Mouse (Mus musculus): ENCODE results near the gene Ficd. TPM values are rescaled to one million over a fixed set of nuclear protein-coding genes. Genes with fewer than 3 reads are reported as not detected.

The Ficd gene
- polyA plus RNA-seq, 1 experiment = 3.4 TPM

DNA sequence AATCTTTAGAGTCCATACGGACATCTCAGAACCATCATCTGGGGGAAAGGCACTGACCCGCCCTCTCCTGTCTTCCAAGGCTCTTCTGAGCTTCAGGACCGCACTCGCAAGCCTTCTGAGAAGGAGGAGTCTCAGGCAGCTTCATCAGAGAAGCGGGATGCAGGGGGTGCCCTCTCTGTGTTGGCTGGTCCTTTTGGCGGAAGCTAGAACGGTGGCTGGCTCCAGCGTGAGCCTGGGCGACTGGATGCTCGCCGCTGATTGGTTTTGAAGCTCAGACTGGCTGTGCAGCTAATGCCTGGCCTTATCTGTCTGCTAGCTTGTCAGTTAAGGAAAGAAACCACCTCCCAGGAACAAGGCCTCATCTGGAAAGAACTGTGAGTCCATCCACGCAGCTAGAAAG lies 8.4 kb upstream of the Ficd start:
- Histone ChIP-seq H3K9me3 (replicated peaks; ENCODE audit: control insufficient read depth, insufficient read depth, low read length, poor library complexity, severe bottlenecking) (no peaks in the 10 kb centered on the region), H3K9ac (ENCODE audit: low read depth, poor library complexity, severe bottlenecking) (no peak overlapping the region)
- no peak for TF ChIP-seq CTCF (IDR thresholded peaks at IDR 0.05; ENCODE audit: low read depth, low read length)
- TF ChIP-seq EP300 (IDR thresholded peaks at IDR 0.05; ENCODE audit: insufficient read depth, low read depth, low read length) = no peak
- TF ChIP-seq POLR2A (IDR thresholded peaks at IDR 0.05; ENCODE audit: insufficient read depth, low read length) = no peak

DNA sequence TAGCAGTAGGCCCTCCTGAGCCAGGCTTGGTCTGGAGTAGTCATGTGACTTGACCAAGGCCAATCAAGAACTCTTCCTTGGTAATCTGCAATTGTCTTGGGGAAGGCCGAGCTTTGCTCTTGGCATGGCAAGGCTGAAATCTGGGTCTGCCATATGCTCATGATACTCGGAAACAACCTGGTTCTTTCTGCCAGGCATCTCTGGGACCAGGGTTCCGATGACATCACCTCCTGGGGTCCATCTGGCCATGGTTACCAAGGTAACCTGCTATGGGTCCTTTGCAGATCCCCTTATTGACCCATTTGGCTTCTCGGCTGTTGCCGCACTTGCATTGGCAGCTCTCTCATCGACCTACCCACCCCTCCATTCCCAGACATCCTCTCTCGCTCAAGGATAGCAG lies 7.6 kb upstream of the Ficd start:
- no peak overlapping the region for H3K9ac ChIP-seq (ENCODE audit: low read depth, poor library complexity, severe bottlenecking)
- H3K27me3 ChIP-seq (ENCODE audit: control insufficient read depth, insufficient read depth, low read length, poor library complexity, severe bottlenecking) = no peaks in the 10 kb centered on the region
- no peaks in the 10 kb centered on the region for H3K36me3 ChIP-seq (ENCODE audit: control insufficient read depth, insufficient read depth, low read length, poor library complexity, severe bottlenecking)
- H3K4me3 ChIP-seq (ENCODE audit: low read depth, low read length) = no peak overlapping the region
- no peaks in the 10 kb centered on the region for H3K9me3 ChIP-seq (replicated peaks; ENCODE audit: control insufficient read depth, insufficient read depth, low read length, poor library complexity, severe bottlenecking)
- H3K4me1 ChIP-seq (ENCODE audit: control insufficient read depth, insufficient read depth, low read length) = peaks cover 7% of the 10 kb centered on the region
- no peak overlapping the region for H3K27ac ChIP-seq (ENCODE audit: insufficient read depth, low read length)
- TF ChIP-seq POLR2A (IDR thresholded peaks at IDR 0.05; ENCODE audit: insufficient read depth, low read length) (no peak), CTCF (IDR thresholded peaks at IDR 0.05; ENCODE audit: low read depth, low read length) (no peak), EP300 (IDR thresholded peaks at IDR 0.05; ENCODE audit: insufficient read depth, low read depth, low read length) (no peak)

More for the DNA sequence above, 8.4 kb upstream of the Ficd start:
- H3K4me3 ChIP-seq (ENCODE audit: low read depth, low read length) = no peak overlapping the region
- H3K27me3 ChIP-seq (ENCODE audit: control insufficient read depth, insufficient read depth, low read length, poor library complexity, severe bottlenecking) = no peaks in the 10 kb centered on the region
- H3K4me1 ChIP-seq (ENCODE audit: control insufficient read depth, insufficient read depth, low read length) = peaks cover 9% of the 10 kb centered on the region
- H3K27ac ChIP-seq (ENCODE audit: insufficient read depth, low read length) = no peak overlapping the region
- H3K36me3 ChIP-seq (ENCODE audit: control insufficient read depth, insufficient read depth, low read length, poor library complexity, severe bottlenecking) = no peaks in the 10 kb centered on the region

DNA sequence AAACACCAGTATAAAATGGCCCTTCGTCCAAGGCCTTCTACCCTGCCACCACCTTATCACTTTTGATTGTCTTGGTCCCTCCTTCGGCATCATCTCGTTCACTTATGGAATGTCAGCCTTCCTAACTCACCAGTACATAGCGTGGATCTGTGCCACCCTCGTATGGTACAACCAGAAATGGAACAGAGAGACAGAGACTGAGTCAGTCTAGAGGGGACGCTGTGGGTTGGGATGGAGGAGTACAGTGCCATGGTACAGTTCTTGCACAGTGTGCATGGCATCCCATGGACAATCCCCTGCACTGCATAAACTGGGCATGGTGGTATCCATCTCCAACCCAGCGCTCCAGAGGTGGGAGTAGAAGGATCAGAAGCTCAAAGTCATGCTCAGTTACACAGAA lies 6.9 kb upstream of the Ficd start:
- H3K27me3 ChIP-seq (ENCODE audit: control insufficient read depth, insufficient read depth, low read length, poor library complexity, severe bottlenecking) = no peaks in the 10 kb centered on the region
- no peaks in the 10 kb centered on the region for H3K9me3 ChIP-seq (replicated peaks; ENCODE audit: control insufficient read depth, insufficient read depth, low read length, poor library complexity, severe bottlenecking)
- no peak overlapping the region for H3K4me3 ChIP-seq (ENCODE audit: low read depth, low read length)
- TF ChIP-seq EP300 (IDR thresholded peaks at IDR 0.05; ENCODE audit: insufficient read depth, low read depth, low read length) = no peak
- TF ChIP-seq POLR2A (IDR thresholded peaks at IDR 0.05; ENCODE audit: insufficient read depth, low read length) = no peak
- TF ChIP-seq CTCF (IDR thresholded peaks at IDR 0.05; ENCODE audit: low read depth, low read length) = no peak
- H3K9ac ChIP-seq (ENCODE audit: low read depth, poor library complexity, severe bottlenecking) = no peak overlapping the region
- no peaks in the 10 kb centered on the region for H3K36me3 ChIP-seq (ENCODE audit: control insufficient read depth, insufficient read depth, low read length, poor library complexity, severe bottlenecking)
- no peak overlapping the region for H3K27ac ChIP-seq (ENCODE audit: insufficient read depth, low read length)
- peaks cover 3% of the 10 kb centered on the region for H3K4me1 ChIP-seq (ENCODE audit: control insufficient read depth, insufficient read depth, low read length)

DNA sequence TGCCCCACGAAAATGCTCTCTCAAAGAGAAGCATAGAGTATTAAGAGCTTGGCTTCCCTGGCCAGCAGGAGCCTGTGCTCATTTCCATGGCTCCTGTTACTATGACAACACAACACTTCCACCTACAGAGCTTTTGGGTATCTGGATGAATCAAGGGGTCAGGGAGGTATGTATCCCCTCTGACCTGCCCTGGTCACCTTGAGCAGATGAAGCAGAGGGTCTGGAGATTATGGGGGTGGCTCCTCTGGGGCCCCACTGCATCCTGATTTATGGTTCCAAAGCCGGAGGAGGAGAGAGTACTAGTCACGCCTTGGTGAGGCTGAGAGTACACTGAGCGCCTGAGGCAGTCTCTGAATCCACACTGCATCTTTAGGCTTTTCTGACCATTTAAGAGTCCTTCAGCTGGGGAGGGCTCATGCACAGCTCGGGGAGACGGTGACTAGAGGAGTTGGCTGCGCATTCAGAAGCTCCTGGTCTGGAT lies 4.9 kb upstream of the Ficd start:
- no peaks in the 10 kb centered on the region for H3K4me1 ChIP-seq (ENCODE audit: control insufficient read depth, insufficient read depth, low read length)
- no peak overlapping the region for H3K4me3 ChIP-seq (ENCODE audit: low read depth, low read length)
- TF ChIP-seq EP300 (IDR thresholded peaks at IDR 0.05; ENCODE audit: insufficient read depth, low read depth, low read length) (no peak), CTCF (IDR thresholded peaks at IDR 0.05; ENCODE audit: low read depth, low read length) (no peak), POLR2A (IDR thresholded peaks at IDR 0.05; ENCODE audit: insufficient read depth, low read length) (no peak)
- no peaks in the 10 kb centered on the region for H3K36me3 ChIP-seq (ENCODE audit: control insufficient read depth, insufficient read depth, low read length, poor library complexity, severe bottlenecking)
- H3K9me3 ChIP-seq (replicated peaks; ENCODE audit: control insufficient read depth, insufficient read depth, low read length, poor library complexity, severe bottlenecking) = no peaks in the 10 kb centered on the region
- no peak overlapping the region for H3K9ac ChIP-seq (ENCODE audit: low read depth, poor library complexity, severe bottlenecking)
- H3K27ac ChIP-seq (ENCODE audit: insufficient read depth, low read length) = no peak overlapping the region
- no peaks in the 10 kb centered on the region for H3K27me3 ChIP-seq (ENCODE audit: control insufficient read depth, insufficient read depth, low read length, poor library complexity, severe bottlenecking)

DNA sequence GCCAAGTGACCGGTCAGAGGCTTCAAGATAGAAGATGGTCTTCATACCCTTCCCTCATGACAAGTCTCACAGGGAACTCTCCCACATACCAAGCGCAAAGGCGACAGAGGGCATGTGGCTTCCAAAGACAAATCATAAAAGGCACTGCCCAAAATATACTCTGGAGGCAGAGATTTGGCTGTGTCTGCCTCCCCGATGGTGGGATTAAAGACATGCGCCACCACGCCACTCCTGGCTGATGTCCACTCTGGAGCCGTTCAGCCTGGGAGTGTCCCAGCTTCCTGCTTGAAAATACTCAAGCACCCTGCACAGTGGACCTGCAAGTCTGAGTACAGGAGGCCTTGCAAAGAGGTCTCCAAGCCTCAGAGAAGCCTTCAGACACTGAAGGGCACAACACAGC lies 4.4 kb upstream of the Ficd start:
- TF ChIP-seq POLR2A (IDR thresholded peaks at IDR 0.05; ENCODE audit: insufficient read depth, low read length) (no peak), EP300 (IDR thresholded peaks at IDR 0.05; ENCODE audit: insufficient read depth, low read depth, low read length) (no peak), CTCF (IDR thresholded peaks at IDR 0.05; ENCODE audit: low read depth, low read length) (no peak)

DNA sequence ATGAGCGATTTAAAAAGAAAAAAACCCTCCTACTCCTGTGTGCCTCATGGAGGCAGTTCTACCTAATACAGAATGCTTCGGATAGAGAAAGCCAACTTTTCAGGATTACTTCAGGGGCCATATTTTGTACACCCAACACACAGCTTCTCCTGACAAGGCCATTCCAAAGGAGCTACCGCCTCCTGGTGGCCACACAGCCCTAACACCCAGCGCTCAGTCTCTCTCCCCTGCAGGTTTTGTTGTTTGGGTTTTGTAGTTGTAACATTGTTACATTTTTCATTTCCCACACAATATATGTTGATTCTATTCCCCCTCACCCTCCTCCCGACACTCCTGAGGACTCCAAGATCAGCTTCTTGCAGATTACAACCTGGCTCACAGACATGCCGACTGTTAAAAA lies 3.4 kb upstream of the Ficd start:
- H3K9me3 ChIP-seq (replicated peaks; ENCODE audit: control insufficient read depth, insufficient read depth, low read length, poor library complexity, severe bottlenecking) = no peaks in the 10 kb centered on the region

More for the DNA sequence above, 4.4 kb upstream of the Ficd start:
- no peaks in the 10 kb centered on the region for H3K9me3 ChIP-seq (replicated peaks; ENCODE audit: control insufficient read depth, insufficient read depth, low read length, poor library complexity, severe bottlenecking)
- H3K4me3 ChIP-seq (ENCODE audit: low read depth, low read length) = no peak overlapping the region
- H3K27ac ChIP-seq (ENCODE audit: insufficient read depth, low read length) = no peak overlapping the region
- H3K27me3 ChIP-seq (ENCODE audit: control insufficient read depth, insufficient read depth, low read length, poor library complexity, severe bottlenecking) = no peaks in the 10 kb centered on the region
- H3K9ac ChIP-seq (ENCODE audit: low read depth, poor library complexity, severe bottlenecking) = no peak overlapping the region
- H3K4me1 ChIP-seq (ENCODE audit: control insufficient read depth, insufficient read depth, low read length) = no peaks in the 10 kb centered on the region
- H3K36me3 ChIP-seq (ENCODE audit: control insufficient read depth, insufficient read depth, low read length, poor library complexity, severe bottlenecking) = no peaks in the 10 kb centered on the region

More for the DNA sequence above, 3.4 kb upstream of the Ficd start:
- Histone ChIP-seq H3K4me3 (ENCODE audit: low read depth, low read length) (no peak overlapping the region), H3K36me3 (ENCODE audit: control insufficient read depth, insufficient read depth, low read length, poor library complexity, severe bottlenecking) (no peaks in the 10 kb centered on the region), H3K4me1 (ENCODE audit: control insufficient read depth, insufficient read depth, low read length) (no peaks in the 10 kb centered on the region), H3K9ac (ENCODE audit: low read depth, poor library complexity, severe bottlenecking) (no peak overlapping the region), H3K27ac (ENCODE audit: insufficient read depth, low read length) (no peak overlapping the region), H3K27me3 (ENCODE audit: control insufficient read depth, insufficient read depth, low read length, poor library complexity, severe bottlenecking) (no peaks in the 10 kb centered on the region)
- TF ChIP-seq EP300 (IDR thresholded peaks at IDR 0.05; ENCODE audit: insufficient read depth, low read depth, low read length) = no peak
- TF ChIP-seq CTCF (IDR thresholded peaks at IDR 0.05; ENCODE audit: low read depth, low read length) = peak; percentile 91

All from ES-Bruce4 (cell line).